Mouse (Mus musculus) right cerebral cortex, postnatal 4 days (tissue): ENCODE measurements at regions not wholly inside any gene's neighbourhood (a gene's known extent, or its start where the extent isn't known, plus 50 kb on each side); places are given as distances from the start of the nearest gene placed in this dataset.

Experiments used
- DNase-seq: peaks from one replicate; pipeline ENCODE4 v3.0.0-alpha.2; 2022

- no peak for DNase-seq
Measured at GRCm38 (mm10) chr11:22620912-22621705, 109.2 kb downstream of the Tmem17 start.

DNA sequence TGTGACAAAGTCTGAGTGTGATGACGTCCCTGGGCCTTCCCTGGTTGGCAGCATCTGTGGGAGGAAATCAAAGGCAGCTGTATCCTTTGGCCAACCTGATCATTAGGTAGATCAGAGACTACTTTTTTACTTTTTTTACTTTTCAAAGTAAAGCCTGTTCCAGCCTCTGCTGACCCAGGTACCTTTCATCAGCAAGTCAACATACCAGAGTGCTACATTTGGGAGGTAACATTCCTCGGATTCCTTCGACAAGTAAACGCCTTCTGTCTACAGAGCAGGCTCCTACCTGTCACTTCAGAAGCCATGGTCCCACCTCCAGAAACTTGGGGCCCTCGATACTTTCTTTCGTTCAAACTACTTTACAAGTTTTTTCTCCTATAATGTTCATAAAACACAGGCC lies 110.0 kb downstream of the Tmem17 start:
- DNase-seq: no peak

GRCm38 (mm10) chr11:22622496-22622997 lies 110.7 kb downstream of the Tmem17 start:
- DNase-seq: no peak

DNA sequence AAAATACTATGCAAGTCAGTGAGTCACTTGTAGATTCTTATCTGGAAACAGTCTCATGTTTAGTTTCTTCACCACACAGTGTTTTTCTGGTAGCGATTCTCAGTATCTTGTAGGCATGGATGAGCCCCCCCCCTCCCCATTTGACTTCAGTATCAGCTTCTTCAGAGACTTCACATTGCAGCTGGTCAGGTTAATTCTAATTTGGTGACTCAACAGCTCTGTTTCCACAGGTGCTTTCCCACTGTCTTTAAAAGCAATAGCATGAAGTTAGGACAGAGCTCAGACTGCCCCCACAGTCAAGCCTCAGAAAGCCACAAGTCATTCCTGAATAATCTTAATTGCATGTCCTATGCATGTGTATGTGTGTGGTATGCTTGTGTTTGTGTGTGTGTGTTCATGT lies 114.5 kb downstream of the Tmem17 start:
- DNase-seq: no peak

DNA sequence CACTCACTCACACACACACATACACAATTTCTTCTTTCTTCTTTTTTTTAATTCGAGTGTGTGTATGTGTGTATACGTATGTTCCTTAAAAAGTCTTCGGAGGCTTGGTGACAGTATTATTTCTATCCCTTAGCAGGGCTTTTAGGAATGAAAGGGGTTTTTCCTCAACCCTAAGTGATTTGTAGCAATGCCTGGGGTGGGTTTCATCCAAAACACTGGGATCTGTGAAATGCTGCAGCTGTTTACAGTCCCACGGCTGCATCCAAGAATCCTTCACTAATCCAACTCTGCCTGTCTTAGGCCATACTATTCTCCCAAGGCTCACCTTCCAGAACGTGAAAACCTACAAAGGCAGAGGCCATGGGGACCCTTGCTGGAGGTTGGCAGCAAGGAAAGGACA lies 116.6 kb downstream of the Tmem17 start:
- DNase-seq: no peak

- DNase-seq: no peak
Measured at GRCm38 (mm10) chr11:22628979-22629378, 117.1 kb downstream of the Tmem17 start.

DNA sequence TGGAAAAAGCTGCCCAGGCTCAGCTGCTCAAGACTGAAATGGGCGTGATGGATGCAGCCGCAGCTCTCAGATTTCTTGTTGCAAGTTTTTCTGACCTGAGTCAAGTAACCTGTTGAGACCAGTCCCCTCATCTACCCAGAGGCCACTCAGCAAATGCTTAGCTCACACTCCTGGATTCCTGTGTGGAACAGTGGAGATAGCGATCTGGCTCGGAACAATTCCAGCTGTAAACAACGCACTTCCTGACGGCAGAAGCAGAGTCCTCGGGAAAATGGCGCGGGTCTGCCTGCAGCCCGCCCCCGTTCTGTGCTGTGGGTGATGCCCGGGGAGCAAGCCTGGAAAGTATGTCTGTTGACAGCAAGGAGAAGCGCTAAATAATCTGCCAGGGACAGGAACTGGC lies 117.7 kb downstream of the Tmem17 start:
- no peak for DNase-seq

GRCm38 (mm10) chr11:22629991-22630390 lies 118.1 kb downstream of the Tmem17 start:
- no peak for DNase-seq

DNA sequence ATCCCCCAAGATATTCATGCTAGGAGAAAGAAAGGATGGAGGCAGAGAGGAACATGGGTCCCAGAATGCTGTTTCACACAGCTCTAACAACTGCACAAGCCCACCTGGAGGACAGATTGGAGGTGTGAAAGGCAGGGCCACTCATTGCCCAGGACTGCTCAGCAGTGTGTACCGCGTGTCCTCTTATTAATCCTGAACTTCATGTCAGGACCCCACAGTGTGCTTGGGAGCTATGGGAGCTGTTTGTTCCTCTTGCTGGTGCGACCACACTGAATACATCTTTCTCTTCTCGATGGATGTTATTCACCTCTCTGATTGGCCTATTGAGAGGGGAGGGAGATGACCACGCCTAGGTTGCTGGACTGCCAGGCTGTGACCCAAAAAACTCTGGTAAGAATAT lies 119.1 kb downstream of the Tmem17 start:
- DNase-seq: no peak

DNA sequence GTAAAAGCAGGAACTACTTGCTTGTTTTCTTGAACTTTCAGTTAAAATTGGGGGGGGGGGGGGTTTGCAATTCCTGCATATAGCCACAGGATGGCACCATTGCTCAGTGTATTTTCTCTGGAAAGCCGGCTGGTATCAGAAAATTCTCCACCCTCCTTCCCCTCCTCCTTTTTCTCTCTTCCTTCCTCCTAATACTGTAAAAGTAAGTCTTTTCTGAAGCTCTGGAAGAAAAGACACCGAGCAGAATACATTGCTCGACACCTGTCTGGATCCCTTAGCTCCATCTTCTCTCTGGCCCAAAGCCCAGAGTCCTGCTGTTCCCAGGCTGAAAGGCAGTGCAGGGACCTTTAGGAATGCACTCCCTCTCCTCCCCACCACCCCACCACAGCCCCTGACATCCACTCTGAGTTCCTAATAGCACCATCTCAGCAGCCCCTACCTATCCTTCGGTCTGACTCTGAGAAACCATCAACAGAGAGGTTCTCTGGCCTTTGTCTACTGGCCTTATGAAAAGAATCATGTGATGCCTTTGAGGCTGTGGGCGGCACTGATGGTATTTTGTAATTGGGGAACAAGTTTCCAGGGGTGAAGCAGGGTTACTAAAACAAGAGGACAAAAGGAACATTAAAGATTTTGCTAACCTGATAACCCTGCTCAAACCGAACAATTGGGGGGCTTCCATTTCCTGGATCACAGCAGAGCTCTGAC lies 119.9 kb downstream of the Tmem17 start:
- DNase-seq: no peak

DNA sequence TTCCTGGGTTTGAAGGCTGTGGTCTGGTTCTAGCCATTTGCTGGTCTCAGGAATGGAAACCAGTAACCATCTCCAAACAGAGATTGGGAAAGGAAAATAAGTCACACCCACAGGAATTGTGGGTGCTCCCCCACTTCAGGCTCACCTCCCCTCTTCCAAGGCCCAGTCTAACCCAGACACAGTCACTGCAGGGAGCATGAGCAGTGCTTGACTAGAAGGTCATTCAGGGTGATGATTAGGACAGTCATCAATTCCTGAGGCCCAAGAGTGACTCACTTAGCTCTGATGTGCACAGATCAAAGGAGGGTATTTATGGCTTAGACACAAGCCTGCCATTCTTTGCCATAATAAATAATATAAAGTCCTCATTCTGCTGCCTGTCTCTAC lies 120.4 kb downstream of the Tmem17 start:
- DNase-seq: no peak

GRCm38 (mm10) chr11:22632988-22633387 lies 121.1 kb downstream of the Tmem17 start:
- no peak for DNase-seq

DNA sequence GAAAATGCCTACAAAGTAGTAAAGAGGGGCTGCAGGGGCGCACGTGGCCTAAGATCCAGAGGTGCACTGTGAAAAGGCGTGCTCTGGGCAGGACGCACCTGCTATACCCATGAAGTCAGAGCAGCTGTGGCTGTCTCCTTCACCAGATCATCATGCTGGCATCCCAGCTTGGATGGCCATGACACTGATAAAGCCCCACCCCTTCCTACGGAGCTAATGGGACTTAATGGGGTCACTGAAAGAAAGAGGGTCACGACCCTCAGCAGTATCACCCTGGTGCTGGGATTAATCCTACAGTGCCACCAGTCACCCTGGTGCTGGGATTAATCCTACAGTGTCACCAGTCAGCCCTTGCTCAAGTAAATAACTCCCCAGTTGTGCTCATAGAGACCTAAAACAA lies 122.1 kb downstream of the Tmem17 start:
- DNase-seq: no peak

- no peak for DNase-seq
Measured at GRCm38 (mm10) chr11:22635021-22635420, 123.1 kb downstream of the Tmem17 start.

DNA sequence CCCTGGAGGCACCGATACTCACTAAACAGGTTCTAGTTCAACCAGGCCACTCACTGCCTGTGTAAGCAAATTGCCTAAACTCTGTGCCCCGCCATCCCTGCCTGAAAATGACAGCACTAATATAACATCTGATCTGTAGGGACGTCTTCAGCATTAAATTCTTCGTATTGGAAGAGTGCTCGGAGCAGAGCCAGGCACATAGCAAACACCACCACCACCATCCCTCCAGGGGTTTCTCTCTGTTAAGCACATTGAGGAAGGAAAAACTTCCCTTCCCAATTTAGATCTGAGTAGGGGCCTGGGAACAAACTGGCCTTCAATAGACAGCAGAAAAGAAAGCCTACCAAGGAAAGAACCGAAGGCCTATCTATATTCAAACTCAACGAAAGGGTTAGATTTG lies 124.4 kb downstream of the Tmem17 start:
- DNase-seq: no peak

GRCm38 (mm10) chr11:22636761-22637557 lies 125.1 kb downstream of the Tmem17 start:
- no peak for DNase-seq

DNA sequence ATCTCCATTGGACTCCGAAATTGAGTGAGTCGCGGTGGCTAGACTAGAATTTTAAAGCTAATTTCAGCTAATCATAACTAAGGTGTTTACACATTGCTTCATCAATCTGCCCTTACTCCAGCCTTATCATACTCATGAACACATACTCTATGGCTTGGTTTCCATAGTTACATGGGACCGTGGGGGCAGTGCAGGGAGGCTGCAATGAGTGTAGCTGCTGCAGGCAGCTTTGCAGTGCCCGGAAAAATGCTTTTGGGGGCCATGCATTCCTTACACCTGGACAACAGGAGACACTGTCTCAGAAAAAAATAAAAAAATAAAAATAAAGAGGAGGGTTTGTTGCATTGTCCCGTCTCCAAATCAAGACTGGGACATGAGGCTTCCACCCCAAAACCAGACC lies 126.3 kb downstream of the Tmem17 start:
- DNase-seq: no peak

DNA sequence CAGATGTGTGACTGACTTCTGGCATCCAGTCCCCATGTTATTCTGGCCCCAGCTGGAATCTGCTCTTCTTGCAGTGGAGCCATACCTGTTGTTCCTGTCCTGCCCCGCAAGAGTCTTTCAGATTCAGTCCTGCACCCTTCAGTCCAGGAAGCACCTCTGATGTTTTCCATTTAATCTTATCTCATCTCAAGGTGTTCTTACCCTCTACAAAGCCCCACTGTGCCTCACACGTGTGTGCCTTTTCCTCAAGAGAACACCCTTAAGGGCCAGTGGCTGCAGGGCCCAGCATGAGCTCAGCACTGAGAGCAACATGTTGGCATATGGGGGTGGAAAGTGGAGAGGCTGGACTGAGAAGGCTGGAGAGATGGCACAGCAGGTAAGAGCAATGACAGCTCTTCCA lies 126.8 kb downstream of the Tmem17 start:
- DNase-seq: no peak

GRCm38 (mm10) chr11:22640371-22640990 lies 128.6 kb downstream of the Tmem17 start:
- no peak for DNase-seq

DNA sequence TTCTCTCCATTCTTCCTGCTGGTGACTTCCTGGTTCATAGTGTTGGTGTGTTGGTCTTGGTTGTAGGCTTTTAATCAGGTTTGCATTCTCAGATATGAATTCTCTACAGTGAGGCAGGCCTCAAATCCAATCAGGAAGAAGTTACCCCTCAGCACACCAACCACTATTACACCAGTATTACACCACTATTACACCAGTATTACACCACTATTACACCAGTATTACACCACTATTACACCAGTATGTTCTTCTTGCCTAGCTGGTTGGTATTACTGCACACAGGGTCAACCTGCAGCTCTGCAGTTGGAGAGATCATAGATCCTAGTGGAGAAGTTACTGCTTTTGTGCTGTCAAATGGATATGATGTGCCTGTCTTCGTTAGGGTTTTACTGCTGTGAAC lies 129.6 kb downstream of the Tmem17 start:
- no peak for DNase-seq

- no peak for DNase-seq
Measured at GRCm38 (mm10) chr11:22644010-22644625, 132.2 kb downstream of the Tmem17 start.

DNA sequence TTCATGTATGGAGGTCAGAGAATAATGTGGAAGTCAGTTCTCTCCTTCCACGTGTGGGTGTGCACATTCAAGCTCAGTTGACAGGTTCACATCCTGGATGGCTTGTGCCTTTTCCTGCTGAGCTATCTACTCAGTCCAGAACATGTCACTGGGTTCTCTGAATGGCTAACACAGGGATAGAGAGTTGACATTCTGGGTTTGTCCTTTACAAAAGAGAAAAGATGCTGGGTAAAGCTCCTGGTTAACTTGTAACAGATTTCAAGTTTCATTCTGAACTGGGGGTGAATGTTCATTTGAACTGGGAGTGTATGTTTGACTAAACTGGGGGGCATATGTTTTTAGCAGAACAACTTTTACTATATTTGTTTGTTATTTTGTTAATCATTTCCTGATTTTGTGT lies 133.0 kb downstream of the Tmem17 start:
- DNase-seq: no peak
